Mouse (Mus musculus): ENCODE measurements around the gene Gpr139. TPM values are rescaled to one million over a fixed set of nuclear protein-coding genes. Genes with fewer than 3 reads are reported as not detected.

The Gpr139 gene
- polyA plus RNA-seq, 1 experiment from 2014 or later, result not detected

- Histone ChIP-seq H3K9me3 (ENCODE audit: control insufficient read depth, low read length) (no peaks in the 10 kb centered on the region), H3K9ac (ENCODE audit: low read length) (no peak overlapping the region), H3K27ac (ENCODE audit: low read length) (no peak overlapping the region), H3K4me2 (ENCODE audit: low read depth, low read length) (no peak overlapping the region), H3K4me3 (ENCODE audit: low read length) (no peak overlapping the region), H3K36me3 (ENCODE audit: control insufficient read depth, insufficient read depth, low read length) (no peaks in the 10 kb centered on the region), H3K4me1 (replicated peaks; ENCODE audit: control insufficient read depth, insufficient read depth, low read length) (no peaks in the 10 kb centered on the region), H3K27me3 (ENCODE audit: control insufficient read depth, insufficient read depth, low read depth, low read length) (no peaks in the 10 kb centered on the region)
- WGBS, result 62% methylated on average over 8 of the region's 8 CpGs
- ATAC-seq (ENCODE audit: low read depth), result no peak
Observed at GRCm38 (mm10) chr7:119111771-119112170, 72.6 kb downstream of the Gpr139 start.

- Histone ChIP-seq H3K4me3 (ENCODE audit: low read length) (no peak overlapping the region), H3K9ac (ENCODE audit: low read length) (no peak overlapping the region), H3K4me2 (ENCODE audit: low read depth, low read length) (no peak overlapping the region), H3K36me3 (ENCODE audit: control insufficient read depth, insufficient read depth, low read length) (no peaks in the 10 kb centered on the region), H3K4me1 (replicated peaks; ENCODE audit: control insufficient read depth, insufficient read depth, low read length) (no peaks in the 10 kb centered on the region), H3K9me3 (ENCODE audit: control insufficient read depth, low read length) (no peaks in the 10 kb centered on the region), H3K27me3 (ENCODE audit: control insufficient read depth, insufficient read depth, low read depth, low read length) (no peaks in the 10 kb centered on the region), H3K27ac (ENCODE audit: low read length) (no peak overlapping the region)
- 74% methylated on average over 4 of the region's 4 CpGs for WGBS
- ATAC-seq (ENCODE audit: low read depth), result no peak
Observed at GRCm38 (mm10) chr7:119105878-119106277, 78.5 kb downstream of the Gpr139 start.

DNA sequence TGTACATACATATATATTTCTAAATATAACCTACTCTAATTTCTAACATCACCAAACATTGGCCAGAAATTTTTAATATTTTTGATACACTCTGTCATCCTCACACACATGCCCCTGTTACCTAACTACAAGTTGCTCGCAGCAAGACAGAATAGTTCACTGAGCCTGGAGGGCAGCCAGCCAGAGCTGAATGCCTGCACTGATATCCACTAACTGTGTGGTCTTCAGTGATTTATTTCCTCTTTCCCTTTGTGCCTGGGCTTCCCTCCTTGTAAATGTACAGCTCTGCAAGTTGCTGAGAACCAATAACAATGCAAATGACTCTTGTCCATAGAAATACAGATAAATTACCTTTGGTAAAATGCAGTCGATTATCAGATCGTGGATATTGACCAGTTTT, 87.8 kb downstream of the Gpr139 start:
- WGBS, result 66% methylated on average over 3 of the region's 3 CpGs
- no peaks in the 10 kb centered on the region for H3K27me3 ChIP-seq (ENCODE audit: control insufficient read depth, insufficient read depth, low read depth, low read length)
- no peak for ATAC-seq (ENCODE audit: low read depth)

More for the DNA sequence above, 87.8 kb downstream of the Gpr139 start:
- Histone ChIP-seq H3K9ac (ENCODE audit: low read length) (no peak overlapping the region), H3K4me1 (replicated peaks; ENCODE audit: control insufficient read depth, insufficient read depth, low read length) (no peaks in the 10 kb centered on the region), H3K27ac (ENCODE audit: low read length) (no peak overlapping the region), H3K4me2 (ENCODE audit: low read depth, low read length) (no peak overlapping the region), H3K4me3 (ENCODE audit: low read length) (no peak overlapping the region), H3K36me3 (ENCODE audit: control insufficient read depth, insufficient read depth, low read length) (no peaks in the 10 kb centered on the region), H3K9me3 (ENCODE audit: control insufficient read depth, low read length) (no peaks in the 10 kb centered on the region)

Other genes starting within 250 kb of the Gpr139 start
- 5.1 and 5.2 TPM in 2 replicates for gene Gprc5b, start 189.4 kb downstream of the Gpr139 start, polyA plus RNA-seq (2015; fragmentation: Nextera tagmentation; extraction: Ambion mirVana)